Mouse (Mus musculus) kidney, adult 10 weeks (tissue): ENCODE data around the gene Gm5934. TPM values are rescaled to one million over a fixed set of nuclear protein-coding genes. Genes with fewer than 3 reads are reported as not detected.

ENCODE experiments used
- polyA plus RNA-seq: library from polyadenylated mRNA; stranded (reverse); fragments of 350-450 nt; fragmentation: Illumina TruSeq; extraction: RNeasy Lipid Tissue Mini Kit (QIAGEN cat#74804); gene quantifications from one replicate; pipeline ENCODE4 v1.2.3, GENCODE M21; 2014; ENCODE audit warnings: low read depth, low replicate concordance

Gene Gm5934
- polyA plus RNA-seq = not detected

GRCm38 (mm10) chrX:24500660-24501059, at the start of gene Gm5934:
Gene Gm5934 (minus strand): TSS chrX:24500760.

Other genes with a start within 250 kb of the Gm5934 start
- gene Gm4297, start 74.1 kb upstream of the Gm5934 start, polyA plus RNA-seq = not detected